Mouse (Mus musculus): ENCODE results near the gene Vps51. TPM values are rescaled to one million over a fixed set of nuclear protein-coding genes. Genes with fewer than 3 reads are reported as not detected.
A peak's percentile ranks its signal among the peaks of the same experiment; 100 is the strongest.

Gene Vps51
- polyA plus RNA-seq, 1 experiment from 2014 or later = 38.9 TPM

- Histone ChIP-seq H3K27me3 (ENCODE audit: control insufficient read depth, insufficient read depth, low read length) (no peaks in the 10 kb centered on the region), H3K27ac (ENCODE audit: low read depth, low read length) (no peak overlapping the region), H3K36me3 (ENCODE audit: control insufficient read depth, insufficient read depth, low read length) (peaks cover 23% of the 10 kb centered on the region), H3K9ac (ENCODE audit: low read depth, low read length) (no peak overlapping the region), H3K4me3 (ENCODE audit: low read depth, low read length) (no peak overlapping the region), H3K4me2 (no peak overlapping the region), H3K9me3 (replicated peaks; ENCODE audit: control insufficient read depth, low read length) (no peaks in the 10 kb centered on the region), H3K4me1 (ENCODE audit: control insufficient read depth, insufficient read depth, low read length) (peaks cover 7% of the 10 kb centered on the region)
- 94% methylated on average over 13 of the region's 13 CpGs for WGBS (ENCODE audit: insufficient replicate concordance)
- ATAC-seq (replicated peaks; ENCODE audit: insufficient number of reproducible peaks, low FRiP score, low TSS enrichment) = no peak
These were observed 11.8 kb upstream of the Vps51 start for GRCm38 (mm10) chr19:6088841-6089240.

DNA sequence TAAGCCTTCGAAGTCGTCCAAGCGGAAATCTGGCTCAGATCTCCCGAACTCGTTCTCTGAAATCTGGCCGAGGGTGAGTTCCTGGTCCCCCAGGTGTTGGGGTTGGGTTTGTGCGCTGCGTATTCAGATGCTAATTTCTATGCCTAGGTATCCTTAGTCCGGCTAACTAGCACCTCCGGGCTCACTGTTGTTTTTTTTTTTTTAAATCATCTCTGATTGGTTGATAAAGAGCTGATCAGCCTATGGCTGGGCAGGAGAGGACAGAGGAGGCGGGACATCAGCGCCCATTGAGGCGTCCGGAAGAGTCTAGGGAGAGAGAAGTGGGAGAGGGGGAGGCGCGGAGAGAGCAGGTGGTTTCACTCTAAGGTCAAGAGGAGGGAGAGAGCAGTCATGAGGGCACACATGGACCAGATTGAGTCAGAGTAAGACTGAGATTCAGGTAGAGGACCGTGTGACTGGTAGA lies 8.4 kb upstream of the Vps51 start:
- H3K27me3 ChIP-seq (ENCODE audit: control insufficient read depth, insufficient read depth, low read length) = no peaks in the 10 kb centered on the region
- WGBS (ENCODE audit: insufficient replicate concordance) = under 1% methylated on average over 17 of the region's 17 CpGs
- H3K4me3 ChIP-seq (ENCODE audit: low read depth, low read length) = peak overlapping the region; percentile 92
- peak overlapping the region; percentile 64 for H3K27ac ChIP-seq (ENCODE audit: low read depth, low read length)
- peaks cover 11% of the 10 kb centered on the region for H3K4me1 ChIP-seq (ENCODE audit: control insufficient read depth, insufficient read depth, low read length)
- H3K36me3 ChIP-seq (ENCODE audit: control insufficient read depth, insufficient read depth, low read length) = peaks cover 23% of the 10 kb centered on the region
- peak overlapping the region; percentile 78 for H3K9ac ChIP-seq (ENCODE audit: low read depth, low read length)
- no peaks in the 10 kb centered on the region for H3K9me3 ChIP-seq (replicated peaks; ENCODE audit: control insufficient read depth, low read length)
- H3K4me2 ChIP-seq = peak overlapping the region; percentile 94
- ATAC-seq (replicated peaks; ENCODE audit: insufficient number of reproducible peaks, low FRiP score, low TSS enrichment) = peak; percentile 69

- H3K27me3 ChIP-seq (ENCODE audit: control insufficient read depth, insufficient read depth, low read length) = no peaks in the 10 kb centered on the region
- H3K4me1 ChIP-seq (ENCODE audit: control insufficient read depth, insufficient read depth, low read length) = peaks cover 11% of the 10 kb centered on the region
- H3K9ac ChIP-seq (ENCODE audit: low read depth, low read length) = peak within 1 kb of the TSS; percentile 78
- peaks cover 18% of the 10 kb centered on the region for H3K36me3 ChIP-seq (ENCODE audit: control insufficient read depth, insufficient read depth, low read length)
- peak within 1 kb of the TSS; percentile 64 for H3K27ac ChIP-seq (ENCODE audit: low read depth, low read length)
- peak within 1 kb of the TSS; percentile 92 for H3K4me3 ChIP-seq (ENCODE audit: low read depth, low read length)
- under 1% methylated on average over 58 of the region's 58 CpGs for WGBS (ENCODE audit: insufficient replicate concordance)
- H3K9me3 ChIP-seq (replicated peaks; ENCODE audit: control insufficient read depth, low read length) = no peaks in the 10 kb centered on the region
- peak; percentile 78 for ATAC-seq (replicated peaks; ENCODE audit: insufficient number of reproducible peaks, low FRiP score, low TSS enrichment)
- H3K4me2 ChIP-seq = peak within 1 kb of the TSS; percentile 94
These were observed 7.6 kb upstream of the Vps51 start, which contains the start of the genes Zfpl1 and Cdca5 for GRCm38 (mm10) chr19:6084478-6085248. Zfpl1 (minus strand) TSS chr19:6084956. Cdca5 (plus strand) TSS chr19:6084983.

DNA sequence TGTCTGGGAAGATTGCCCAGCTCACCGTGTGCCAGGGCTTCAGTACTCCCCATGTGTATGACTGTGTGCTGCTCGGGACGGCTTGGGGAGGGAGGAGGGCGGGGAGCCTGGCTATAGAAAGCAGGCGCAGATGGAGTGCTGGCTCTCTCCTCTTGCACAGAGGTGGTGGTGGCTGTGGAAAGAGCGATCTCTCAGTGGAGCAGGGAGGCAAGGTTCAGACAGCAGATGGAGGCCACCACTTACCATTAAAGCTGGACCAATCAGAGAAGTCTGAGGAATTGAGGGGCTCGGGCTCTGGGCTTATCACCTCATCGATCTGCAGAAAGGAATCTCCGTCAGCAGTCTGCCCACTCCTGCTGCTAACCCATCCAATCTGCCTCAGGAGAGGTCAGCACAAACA lies 5.1 kb upstream of the Vps51 start, which contains the start of gene Gm28374:
Gene Gm28374, minus strand, starts transcription at position 101 of the 400 bp plus-strand sequence.
- WGBS (ENCODE audit: insufficient replicate concordance) = 86% methylated on average over 9 of the region's 9 CpGs
- no peak within 1 kb of the TSS for H3K27ac ChIP-seq (ENCODE audit: low read depth, low read length)
- peaks cover 13% of the 10 kb centered on the region for H3K36me3 ChIP-seq (ENCODE audit: control insufficient read depth, insufficient read depth, low read length)
- no peak within 1 kb of the TSS for H3K9ac ChIP-seq (ENCODE audit: low read depth, low read length)
- H3K4me1 ChIP-seq (ENCODE audit: control insufficient read depth, insufficient read depth, low read length) = peaks cover 11% of the 10 kb centered on the region
- H3K4me2 ChIP-seq = no peak within 1 kb of the TSS
- no peak within 1 kb of the TSS for H3K4me3 ChIP-seq (ENCODE audit: low read depth, low read length)
- H3K27me3 ChIP-seq (ENCODE audit: control insufficient read depth, insufficient read depth, low read length) = no peaks in the 10 kb centered on the region
- no peak for ATAC-seq (replicated peaks; ENCODE audit: insufficient number of reproducible peaks, low FRiP score, low TSS enrichment)
- no peaks in the 10 kb centered on the region for H3K9me3 ChIP-seq (replicated peaks; ENCODE audit: control insufficient read depth, low read length)

GRCm38 (mm10) chr19:6079983-6080480 lies 3.0 kb upstream of the Vps51 start, which contains the start of gene Tmem262:
Tmem262 (plus strand) TSS chr19:6080033.
- Histone ChIP-seq H3K36me3 (ENCODE audit: control insufficient read depth, insufficient read depth, low read length) (peaks cover 8% of the 10 kb centered on the region), H3K4me3 (ENCODE audit: low read depth, low read length) (no peak within 1 kb of the TSS), H3K4me2 (no peak within 1 kb of the TSS), H3K27me3 (ENCODE audit: control insufficient read depth, insufficient read depth, low read length) (no peaks in the 10 kb centered on the region), H3K9me3 (replicated peaks; ENCODE audit: control insufficient read depth, low read length) (no peaks in the 10 kb centered on the region), H3K4me1 (ENCODE audit: control insufficient read depth, insufficient read depth, low read length) (peaks cover 14% of the 10 kb centered on the region), H3K27ac (ENCODE audit: low read depth, low read length) (no peak within 1 kb of the TSS), H3K9ac (ENCODE audit: low read depth, low read length) (no peak within 1 kb of the TSS)
- 86% methylated on average over 12 of the region's 12 CpGs for WGBS (ENCODE audit: insufficient replicate concordance)
- ATAC-seq (replicated peaks; ENCODE audit: insufficient number of reproducible peaks, low FRiP score, low TSS enrichment) = no peak

- Histone ChIP-seq H3K36me3 (ENCODE audit: control insufficient read depth, insufficient read depth, low read length) (peaks cover 14% of the 10 kb centered on the region), H3K9me3 (replicated peaks; ENCODE audit: control insufficient read depth, low read length) (no peaks in the 10 kb centered on the region), H3K4me2 (no peak overlapping the region), H3K27ac (ENCODE audit: low read depth, low read length) (no peak overlapping the region), H3K4me3 (ENCODE audit: low read depth, low read length) (no peak overlapping the region), H3K27me3 (ENCODE audit: control insufficient read depth, insufficient read depth, low read length) (no peaks in the 10 kb centered on the region), H3K4me1 (ENCODE audit: control insufficient read depth, insufficient read depth, low read length) (peaks cover 6% of the 10 kb centered on the region), H3K9ac (ENCODE audit: low read depth, low read length) (no peak overlapping the region)
- no peak for ATAC-seq (replicated peaks; ENCODE audit: insufficient number of reproducible peaks, low FRiP score, low TSS enrichment)
- 92% methylated on average over 5 of the region's 5 CpGs for WGBS (ENCODE audit: insufficient replicate concordance)
These were observed 3.1 kb downstream of the Vps51 start for GRCm38 (mm10) chr19:6073889-6074288.

GRCm38 (mm10) chr19:6071261-6071660 lies 5.8 kb downstream of the Vps51 start:
- H3K4me2 ChIP-seq = no peak overlapping the region
- H3K27me3 ChIP-seq (ENCODE audit: control insufficient read depth, insufficient read depth, low read length) = no peaks in the 10 kb centered on the region
- H3K9ac ChIP-seq (ENCODE audit: low read depth, low read length) = no peak overlapping the region
- 89% methylated on average over 19 of the region's 19 CpGs for WGBS (ENCODE audit: insufficient replicate concordance)
- peaks cover 22% of the 10 kb centered on the region for H3K4me1 ChIP-seq (ENCODE audit: control insufficient read depth, insufficient read depth, low read length)
- no peaks in the 10 kb centered on the region for H3K9me3 ChIP-seq (replicated peaks; ENCODE audit: control insufficient read depth, low read length)
- no peak overlapping the region for H3K4me3 ChIP-seq (ENCODE audit: low read depth, low read length)
- no peak for ATAC-seq (replicated peaks; ENCODE audit: insufficient number of reproducible peaks, low FRiP score, low TSS enrichment)
- peaks cover 17% of the 10 kb centered on the region for H3K36me3 ChIP-seq (ENCODE audit: control insufficient read depth, insufficient read depth, low read length)
- no peak overlapping the region for H3K27ac ChIP-seq (ENCODE audit: low read depth, low read length)

GRCm38 (mm10) chr19:6070571-6071250 lies 6.3 kb downstream of the Vps51 start:
- Histone ChIP-seq H3K4me3 (ENCODE audit: low read depth, low read length) (no peak overlapping the region), H3K9me3 (replicated peaks; ENCODE audit: control insufficient read depth, low read length) (no peaks in the 10 kb centered on the region), H3K4me2 (no peak overlapping the region), H3K27me3 (ENCODE audit: control insufficient read depth, insufficient read depth, low read length) (no peaks in the 10 kb centered on the region), H3K4me1 (ENCODE audit: control insufficient read depth, insufficient read depth, low read length) (peaks cover 18% of the 10 kb centered on the region), H3K9ac (ENCODE audit: low read depth, low read length) (no peak overlapping the region), H3K36me3 (ENCODE audit: control insufficient read depth, insufficient read depth, low read length) (peaks cover 17% of the 10 kb centered on the region), H3K27ac (ENCODE audit: low read depth, low read length) (no peak overlapping the region)
- 85% methylated on average over 31 of the region's 31 CpGs for WGBS (ENCODE audit: insufficient replicate concordance)
- ATAC-seq (replicated peaks; ENCODE audit: insufficient number of reproducible peaks, low FRiP score, low TSS enrichment) = no peak

Measured in heart, embryonic 11.5 days (tissue).